Mouse (Mus musculus): Measurements from ENCODE around the gene Jarid2.

GRCm38 (mm10) chr13:44708336-44709017 lies 20.8 kb upstream of the Jarid2 start:
- TF ChIP-seq HCFC1 (IDR thresholded peaks at IDR 0.05; ENCODE audit: borderline replicate concordance, insufficient read depth, low read length), result no peak
- TF ChIP-seq CHD2 (IDR thresholded peaks at IDR 0.05; ENCODE audit: low read depth, low read length), result no peak
- no peak for TF ChIP-seq ZC3H11A (IDR thresholded peaks at IDR 0.05; ENCODE audit: borderline replicate concordance, low read depth, low read length)
- no peak for TF ChIP-seq ZNF384 (IDR thresholded peaks at IDR 0.05; ENCODE audit: low read depth, low read length)

Data from ES-E14 (cell line).